Mouse (Mus musculus): Measurements from ENCODE around the gene Traf3. TPM values are rescaled to one million over a fixed set of nuclear protein-coding genes. Genes with fewer than 3 reads are reported as not detected.

The Traf3 gene
- total and polyA plus RNA-seq, 2 experiments from 2014 or later = 14.9 to 40.2 TPM

DNA sequence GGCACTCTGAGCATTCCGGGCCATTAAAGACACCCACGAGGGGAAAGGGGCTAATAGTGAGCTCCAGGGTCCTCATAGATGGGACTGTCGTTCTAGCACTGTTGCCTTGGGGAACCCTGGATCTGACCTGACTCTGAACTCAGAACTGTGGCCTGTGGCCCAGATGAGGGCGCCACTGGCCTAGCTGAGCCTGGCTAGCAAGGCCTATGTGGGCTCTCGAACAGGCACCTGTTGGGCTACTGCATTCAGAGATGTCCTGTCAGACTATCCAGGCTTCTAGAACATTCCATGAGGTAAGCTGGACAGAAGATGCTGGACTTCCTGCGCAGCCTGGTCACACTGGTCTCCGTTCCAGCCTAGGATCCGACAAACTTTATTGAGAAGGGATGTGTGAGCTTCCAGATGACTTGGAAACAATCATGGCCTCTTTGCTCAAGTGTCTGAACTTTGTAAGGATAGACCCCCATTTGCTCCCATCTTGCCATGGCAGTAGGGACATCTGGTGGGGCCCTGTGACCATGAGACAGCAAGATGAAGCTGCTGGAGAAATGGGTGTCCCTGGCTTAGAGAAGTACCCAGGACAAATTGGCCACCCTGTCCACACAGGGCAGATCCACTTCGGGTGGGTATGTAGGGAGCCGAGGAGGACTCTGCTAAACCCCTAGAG lies 891 bp upstream of the Traf3 start:
- 63% methylated on average over 10 of the region's 10 CpGs for WGBS
- Histone ChIP-seq H3K27me3 (ENCODE audit: insufficient read depth, low read length) (no peaks in the 10 kb centered on the region), H3K9ac (replicated peaks; ENCODE audit: low read length, poor library complexity, severe bottlenecking) (peak overlapping the region; percentile 77), H3K4me1 (ENCODE audit: insufficient read depth, low read length) (peaks cover 23% of the 10 kb centered on the region), H3K4me3 (ENCODE audit: low read depth, low read length) (peak overlapping the region; percentile 84; the same call in 1 of the 2 replicates), H3K9me3 (ENCODE audit: low read length) (no peaks in the 10 kb centered on the region), H3K36me3 (ENCODE audit: insufficient read depth, low read length) (no peaks in the 10 kb centered on the region), H3K4me2 (ENCODE audit: low read depth, low read length, poor library complexity, severe bottlenecking) (peak overlapping the region; percentile 85), H3K27ac (ENCODE audit: low read depth, low read length) (peak overlapping the region; percentile 84)
- peak; percentile 62 for TF ChIP-seq CTCF (IDR thresholded peaks at IDR 0.05)
- ATAC-seq (ENCODE audit: low FRiP score) = no peak
- DNase-seq (ENCODE audit: low spot score) = peak; percentile 59

DNA sequence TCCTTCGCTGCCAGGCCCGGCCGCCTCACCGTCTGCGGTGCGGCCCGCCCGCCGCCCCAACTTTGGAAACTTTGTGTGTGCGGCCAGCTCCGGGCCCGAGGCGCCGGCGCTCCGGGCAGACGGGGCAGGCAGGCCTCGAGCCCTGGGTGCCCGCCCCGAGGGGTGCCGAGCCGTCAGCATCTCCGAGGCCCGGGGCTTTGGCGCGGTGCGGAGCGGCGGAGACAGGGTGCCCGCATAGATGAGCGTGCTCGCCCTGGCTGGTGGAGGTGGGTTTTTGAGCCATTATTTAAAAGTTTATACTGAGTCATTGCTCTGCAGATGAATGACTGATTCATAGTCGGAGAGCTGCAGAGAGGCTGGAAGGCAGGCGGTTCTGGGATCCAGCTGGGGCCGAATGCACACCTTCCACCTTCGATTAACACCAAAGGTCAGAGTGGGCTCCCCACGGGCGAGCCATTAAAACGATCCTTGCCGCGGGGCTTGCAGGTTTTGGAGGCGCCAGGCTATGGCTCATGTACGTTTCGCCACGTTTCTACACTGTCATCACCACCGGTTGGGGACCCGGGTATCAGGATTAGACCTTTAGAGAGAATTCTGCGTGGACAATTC lies 615 bp downstream of the Traf3 start:
- peak overlapping the region; percentile 84 for H3K27ac ChIP-seq (ENCODE audit: low read depth, low read length)
- ATAC-seq (ENCODE audit: low FRiP score) = no peak
- peaks cover 23% of the 10 kb centered on the region for H3K4me1 ChIP-seq (ENCODE audit: insufficient read depth, low read length)
- peak overlapping the region; percentile 84 for H3K4me3 ChIP-seq (ENCODE audit: low read depth, low read length)
- under 1% methylated on average over 39 of the region's 48 CpGs for WGBS
- peak overlapping the region; percentile 85 for H3K4me2 ChIP-seq (ENCODE audit: low read depth, low read length, poor library complexity, severe bottlenecking)
- peak; percentile 26 for DNase-seq (ENCODE audit: low spot score)
- TF ChIP-seq CTCF (IDR thresholded peaks at IDR 0.05) = no peak
- peak overlapping the region; percentile 77 for H3K9ac ChIP-seq (replicated peaks; ENCODE audit: low read length, poor library complexity, severe bottlenecking)
- H3K36me3 ChIP-seq (ENCODE audit: insufficient read depth, low read length) = no peaks in the 10 kb centered on the region
- H3K27me3 ChIP-seq (ENCODE audit: insufficient read depth, low read length) = no peaks in the 10 kb centered on the region
- H3K9me3 ChIP-seq (ENCODE audit: low read length) = no peaks in the 10 kb centered on the region

GRCm38 (mm10) chr12:111168891-111169290 lies 2.7 kb downstream of the Traf3 start:
- H3K27me3 ChIP-seq (ENCODE audit: insufficient read depth, low read length) = no peaks in the 10 kb centered on the region
- peaks cover 15% of the 10 kb centered on the region for H3K4me1 ChIP-seq (ENCODE audit: insufficient read depth, low read length)
- ATAC-seq (ENCODE audit: low FRiP score) = no peak
- WGBS = 61% methylated on average over 4 of the region's 4 CpGs
- peaks cover under 1% of the 10 kb centered on the region; the same call in 1 of the 2 replicates for H3K36me3 ChIP-seq (ENCODE audit: insufficient read depth, low read length)
- H3K27ac ChIP-seq (ENCODE audit: low read depth, low read length) = no peak overlapping the region
- peak overlapping the region; percentile 40 for H3K4me2 ChIP-seq (ENCODE audit: low read depth, low read length, poor library complexity, severe bottlenecking)
- DNase-seq (ENCODE audit: low spot score) = peak; percentile 54
- H3K9me3 ChIP-seq (ENCODE audit: low read length) = no peaks in the 10 kb centered on the region
- H3K9ac ChIP-seq (replicated peaks; ENCODE audit: low read length, poor library complexity, severe bottlenecking) = no peak overlapping the region
- 0 out of 2 replicates have a peak, but pooled peaks have one; percentile 2 for TF ChIP-seq CTCF (IDR thresholded peaks at IDR 0.05)
- no peak overlapping the region for H3K4me3 ChIP-seq (ENCODE audit: low read depth, low read length)

- no peaks in the 10 kb centered on the region for H3K4me1 ChIP-seq (ENCODE audit: insufficient read depth, low read length)
- H3K4me3 ChIP-seq (ENCODE audit: low read depth, low read length) = no peak overlapping the region
- H3K9ac ChIP-seq (replicated peaks; ENCODE audit: low read length, poor library complexity, severe bottlenecking) = no peak overlapping the region
- H3K9me3 ChIP-seq (ENCODE audit: low read length) = no peaks in the 10 kb centered on the region
- 79% methylated on average over 4 of the region's 4 CpGs for WGBS
- H3K27me3 ChIP-seq (ENCODE audit: insufficient read depth, low read length) = no peaks in the 10 kb centered on the region
- no peak for TF ChIP-seq CTCF (IDR thresholded peaks at IDR 0.05)
- H3K27ac ChIP-seq (ENCODE audit: low read depth, low read length) = no peak overlapping the region
- ATAC-seq (ENCODE audit: low FRiP score) (no peak), DNase-seq (ENCODE audit: low spot score) (no peak)
- H3K36me3 ChIP-seq (ENCODE audit: insufficient read depth, low read length) = peaks cover 5% of the 10 kb centered on the region; the same call in 1 of the 2 replicates
- H3K4me2 ChIP-seq (ENCODE audit: low read depth, low read length, poor library complexity, severe bottlenecking) = no peak overlapping the region
These were observed 12.6 kb downstream of the Traf3 start for GRCm38 (mm10) chr12:111178772-111179171.

DNA sequence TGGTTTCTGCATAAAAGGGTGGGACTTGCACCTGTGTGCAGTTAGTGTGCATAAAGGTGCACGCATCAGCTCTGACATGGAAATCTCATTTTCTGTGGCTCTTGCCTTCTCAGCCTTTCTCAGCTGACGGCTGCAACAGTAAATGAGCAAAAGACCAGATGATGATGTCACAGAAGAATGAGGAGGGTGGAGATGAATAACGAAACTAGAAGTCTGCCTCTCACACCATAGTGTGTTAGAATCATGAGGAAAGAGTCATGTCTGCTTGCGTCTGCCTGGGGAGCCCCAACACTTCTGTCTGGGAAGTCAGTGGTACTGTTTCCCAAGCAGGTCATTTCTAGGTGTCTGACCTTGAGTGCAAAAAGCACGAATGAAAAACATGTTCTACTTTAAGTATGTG lies 15.7 kb downstream of the Traf3 start:
- Histone ChIP-seq H3K4me1 (ENCODE audit: insufficient read depth, low read length) (no peaks in the 10 kb centered on the region), H3K9ac (replicated peaks; ENCODE audit: low read length, poor library complexity, severe bottlenecking) (no peak overlapping the region), H3K4me2 (ENCODE audit: low read depth, low read length, poor library complexity, severe bottlenecking) (no peak overlapping the region), H3K27ac (ENCODE audit: low read depth, low read length) (no peak overlapping the region), H3K36me3 (ENCODE audit: insufficient read depth, low read length) (no peaks in the 10 kb centered on the region), H3K27me3 (ENCODE audit: insufficient read depth, low read length) (no peaks in the 10 kb centered on the region), H3K9me3 (ENCODE audit: low read length) (no peaks in the 10 kb centered on the region), H3K4me3 (ENCODE audit: low read depth, low read length) (no peak overlapping the region)
- ATAC-seq (ENCODE audit: low FRiP score) (no peak), DNase-seq (ENCODE audit: low spot score) (no peak)
- WGBS = 84% methylated on average over 5 of the region's 5 CpGs
- TF ChIP-seq CTCF (IDR thresholded peaks at IDR 0.05) = no peak

DNA sequence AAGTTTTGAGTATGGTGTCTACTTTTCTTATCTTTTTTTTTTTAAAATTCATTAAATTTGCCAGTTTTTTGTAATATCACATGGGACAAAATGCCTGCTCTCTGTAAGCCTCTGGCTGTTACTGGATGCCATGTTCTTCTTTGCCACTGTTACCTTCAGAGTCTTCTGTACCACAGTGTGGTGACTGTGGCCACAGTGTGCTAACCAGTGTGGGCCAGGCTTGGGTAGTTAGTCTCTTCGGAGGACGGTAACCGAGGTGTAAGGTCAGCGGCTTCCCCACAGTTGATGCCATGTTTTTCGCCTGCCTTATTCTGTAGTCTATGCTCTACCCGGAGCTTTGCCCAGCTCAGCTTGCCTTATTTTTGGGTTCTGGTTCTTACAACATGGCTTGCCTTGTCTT lies 16.2 kb downstream of the Traf3 start:
- no peaks in the 10 kb centered on the region for H3K27me3 ChIP-seq (ENCODE audit: insufficient read depth, low read length)
- no peak overlapping the region for H3K4me3 ChIP-seq (ENCODE audit: low read depth, low read length)
- WGBS = 98% methylated on average over 6 of the region's 6 CpGs
- H3K9me3 ChIP-seq (ENCODE audit: low read length) = no peaks in the 10 kb centered on the region
- no peaks in the 10 kb centered on the region for H3K4me1 ChIP-seq (ENCODE audit: insufficient read depth, low read length)
- no peak for DNase-seq (ENCODE audit: low spot score)
- no peak for ATAC-seq (ENCODE audit: low FRiP score)
- no peaks in the 10 kb centered on the region for H3K36me3 ChIP-seq (ENCODE audit: insufficient read depth, low read length)
- no peak for TF ChIP-seq CTCF (IDR thresholded peaks at IDR 0.05)
- H3K27ac ChIP-seq (ENCODE audit: low read depth, low read length) = no peak overlapping the region
- H3K4me2 ChIP-seq (ENCODE audit: low read depth, low read length, poor library complexity, severe bottlenecking) = no peak overlapping the region
- H3K9ac ChIP-seq (replicated peaks; ENCODE audit: low read length, poor library complexity, severe bottlenecking) = no peak overlapping the region
